Mouse (Mus musculus) T-helper 1 cell (primary cell): ENCODE results near the gene Mrpl3.
"Not testable (repeated sequence)": the region's sequence is repeated elsewhere in the genome, so short reads cannot be mapped to it uniquely, and the experiment has no call there.

Experiments used
- in situ Hi-C: fragments of 300-600 bp; cut with MboI, MseI; formaldehyde crosslinking; loops from one replicate; pipeline ENCODE4 v1.15.1; 2025; ENCODE audit warnings: high pct_unique_total_duplicates

Gene Mrpl3

GRCm38 (mm10) chr9:105053147-105053557 lies at the start of gene Mrpl3:
Gene Mrpl3 (plus strand): TSS chr9:105053239.
- in situ Hi-C loops = loop anchor here (10.0 to 25.0 kb wide), 2 partner anchors 866 to 1368 kb away; no protein-coding TSS in a partner anchor

- in situ Hi-C loops = no loop called here
These were observed 42.3 kb upstream of the Mrpl3 start for GRCm38 (mm10) chr9:105010721-105011120.

GRCm38 (mm10) chr9:105018186-105018585 lies 34.9 kb upstream of the Mrpl3 start:
- in situ Hi-C loops = no loop called here

- in situ Hi-C loops = no loop called here
These were observed 24.7 kb upstream of the Mrpl3 start for GRCm38 (mm10) chr9:105028311-105028710.

- in situ Hi-C loops = no loop called here
These were observed 20.5 kb upstream of the Mrpl3 start for GRCm38 (mm10) chr9:105032572-105032971.

- in situ Hi-C loops = no loop called here
These were observed 19.4 kb upstream of the Mrpl3 start for GRCm38 (mm10) chr9:105033641-105034040.

- in situ Hi-C loops = no loop called here
These were observed 15.2 kb upstream of the Mrpl3 start for GRCm38 (mm10) chr9:105037847-105038246.

GRCm38 (mm10) chr9:105046014-105046413 lies 7.0 kb upstream of the Mrpl3 start:
- in situ Hi-C loops = no loop called here

GRCm38 (mm10) chr9:105048351-105048750 lies 4.7 kb upstream of the Mrpl3 start:
- in situ Hi-C loops = no loop called here

- in situ Hi-C loops = loop anchor here (10.0 to 25.0 kb wide), 2 partner anchors 862 to 1365 kb away; no protein-coding TSS in a partner anchor
These were observed 3.4 kb upstream of the Mrpl3 start for GRCm38 (mm10) chr9:105049636-105050035.

GRCm38 (mm10) chr9:105050257-105050656 lies 2.8 kb upstream of the Mrpl3 start:
- in situ Hi-C loops = loop anchor here (10.0 to 25.0 kb wide), 2 partner anchors 863 to 1365 kb away; no protein-coding TSS in a partner anchor

- in situ Hi-C loops = loop anchor here (10.0 to 25.0 kb wide), 2 partner anchors 867 to 1369 kb away; no protein-coding TSS in a partner anchor
These were observed 773 bp downstream of the Mrpl3 start for GRCm38 (mm10) chr9:105053812-105054211.

- in situ Hi-C loops = loop anchor here (25.0 kb wide), 1 partner anchor 882 kb away; no protein-coding TSS in a partner anchor
These were observed 16.1 kb downstream of the Mrpl3 start for GRCm38 (mm10) chr9:105069106-105069505.

GRCm38 (mm10) chr9:105072991-105073748 lies 20.1 kb downstream of the Mrpl3 start:
- in situ Hi-C loops = loop anchor here (25.0 kb wide), 1 partner anchor 886 kb away; no protein-coding TSS in a partner anchor

- in situ Hi-C loops = loop anchor here (25.0 kb wide), 1 partner anchor 888 kb away; no protein-coding TSS in a partner anchor
These were observed 21.8 kb downstream of the Mrpl3 start for GRCm38 (mm10) chr9:105074851-105075250.

- in situ Hi-C loops = no loop called here
These were observed 23.9 kb downstream of the Mrpl3 start for GRCm38 (mm10) chr9:105076756-105077424.

- in situ Hi-C loops = no loop called here
These were observed 25.4 kb downstream of the Mrpl3 start for GRCm38 (mm10) chr9:105078460-105078859.

GRCm38 (mm10) chr9:105080246-105080645 lies 27.2 kb downstream of the Mrpl3 start:
- in situ Hi-C loops = no loop called here

GRCm38 (mm10) chr9:105100807-105101570 lies 48.0 kb downstream of the Mrpl3 start:
- in situ Hi-C loops = no loop called here

GRCm38 (mm10) chr9:105101911-105102310 lies 48.9 kb downstream of the Mrpl3 start:
- in situ Hi-C loops = no loop called here

GRCm38 (mm10) chr9:105103893-105104292 lies 50.9 kb downstream of the Mrpl3 start:
- in situ Hi-C loops = no loop called here

- in situ Hi-C loops = not testable (repeated sequence)
These were observed 72.2 kb downstream of the Mrpl3 start for GRCm38 (mm10) chr9:105125206-105125605.
